Mouse (Mus musculus) WW6 (cell line): ENCODE results near the gene Gm11034.

Experiments used
- DNase-seq: peaks from one replicate; pipeline ENCODE4 v3.0.0-alpha.2; 2013; ENCODE audit warnings: low read depth, low spot score

Gm11034 gene

GRCm38 (mm10) chr8:72213536-72213935 lies at the start of gene Gm11034:
Gene Gm11034 (minus strand): TSS chr8:72213636.
- no peak for DNase-seq

GRCm38 (mm10) chr8:72262756-72263155 lies 49.3 kb upstream of the Gm11034 start:
- DNase-seq = no peak

- no peak for DNase-seq
These were observed 48.4 kb upstream of the Gm11034 start for GRCm38 (mm10) chr8:72261872-72262271.

- DNase-seq = no peak
These were observed 48.0 kb upstream of the Gm11034 start for GRCm38 (mm10) chr8:72261431-72261830.

GRCm38 (mm10) chr8:72261019-72261418 lies 47.6 kb upstream of the Gm11034 start:
- DNase-seq = no peak

GRCm38 (mm10) chr8:72260585-72260984 lies 47.1 kb upstream of the Gm11034 start:
- no peak for DNase-seq

GRCm38 (mm10) chr8:72259862-72260261 lies 46.4 kb upstream of the Gm11034 start:
- DNase-seq = no peak

GRCm38 (mm10) chr8:72257902-72258238 lies 44.4 kb upstream of the Gm11034 start:
- DNase-seq = no peak

GRCm38 (mm10) chr8:72257171-72257901 lies 43.9 kb upstream of the Gm11034 start:
- DNase-seq = no peak

- DNase-seq = no peak
These were observed 31.2 kb upstream of the Gm11034 start for GRCm38 (mm10) chr8:72244610-72245009.

- DNase-seq = no peak
These were observed 28.8 kb upstream of the Gm11034 start for GRCm38 (mm10) chr8:72242226-72242625.

GRCm38 (mm10) chr8:72240951-72241350 lies 27.5 kb upstream of the Gm11034 start:
- DNase-seq = no peak

GRCm38 (mm10) chr8:72240403-72240763 lies 26.9 kb upstream of the Gm11034 start:
- no peak for DNase-seq

GRCm38 (mm10) chr8:72239499-72240402 lies 26.3 kb upstream of the Gm11034 start, which contains the start of gene Ap1m1:
Gene Ap1m1 (plus strand): TSS chr8:72240018.
- DNase-seq = peak; percentile 99

- no peak for DNase-seq
These were observed 9.2 kb upstream of the Gm11034 start for GRCm38 (mm10) chr8:72222656-72223055.

- DNase-seq = no peak
These were observed 7.3 kb upstream of the Gm11034 start for GRCm38 (mm10) chr8:72220758-72221157.

- peak; percentile 99 for DNase-seq
These were observed 6.3 kb upstream of the Gm11034 start, which contains the start of gene Fam32a for GRCm38 (mm10) chr8:72219541-72220363. Gene Fam32a (plus strand): TSS chr8:72219730.

- DNase-seq = no peak
These were observed 5.5 kb upstream of the Gm11034 start for GRCm38 (mm10) chr8:72218781-72219540.

GRCm38 (mm10) chr8:72215871-72216270 lies 2.4 kb upstream of the Gm11034 start:
- no peak for DNase-seq

GRCm38 (mm10) chr8:72215060-72215459 lies 1.6 kb upstream of the Gm11034 start:
- no peak for DNase-seq

- DNase-seq = no peak
These were observed 685 bp downstream of the Gm11034 start, which contains the start of gene Cib3 for GRCm38 (mm10) chr8:72212751-72213150. Gene Cib3 (minus strand): TSS chr8:72212837.
